Mouse (Mus musculus): Measurements from ENCODE around the gene Enthd1. TPM values are rescaled to one million over a fixed set of nuclear protein-coding genes. Genes with fewer than 3 reads are reported as not detected.

Gene Enthd1
- total RNA-seq, 2 experiments from 2014 or later: not detected

- peak in 1 of 2 experiments; percentile 39 for DNase-seq (ENCODE audit: low spot score in 2 of 2)
These were observed 150.8 kb downstream of the Enthd1 start for GRCm38 (mm10) chr15:80413988-80414721.

DNA sequence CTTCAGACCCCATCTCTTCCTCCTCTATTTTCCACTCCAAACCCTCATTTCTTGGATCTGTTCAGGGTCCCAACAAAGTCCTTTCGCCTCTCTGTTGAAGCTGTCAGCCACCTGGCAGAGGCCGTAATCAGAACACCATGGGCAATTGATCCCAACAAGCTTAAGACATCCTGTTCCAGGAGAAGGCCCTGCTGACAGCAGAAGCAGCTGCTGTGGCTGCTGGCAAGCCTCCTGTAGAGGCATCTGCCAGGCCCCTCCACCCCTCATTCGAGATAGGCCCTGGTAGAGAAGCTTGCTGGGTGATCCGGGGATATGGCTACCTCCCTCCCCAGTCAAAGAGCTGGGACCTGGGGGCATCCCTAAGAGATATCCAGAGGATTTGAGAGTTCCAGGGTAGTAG is 151.9 kb downstream of the Enthd1 start:
- DNase-seq (ENCODE audit: low spot score in 2 of 2): no peak

GRCm38 (mm10) chr15:80410661-80411060 is 154.3 kb downstream of the Enthd1 start:
- DNase-seq (ENCODE audit: low spot score in 2 of 2): no peak

GRCm38 (mm10) chr15:80407873-80408272 is 157.1 kb downstream of the Enthd1 start:
- DNase-seq (ENCODE audit: low spot score in 2 of 2): no peak

Other genes with a start within 250 kb of the Enthd1 start
- under 1 TPM; 0.05 to 0.10 TPM for gene Grap2, start 7.4 kb upstream of the Enthd1 start, total RNA-seq (2021)
- gene Fam83f, start 106.7 kb upstream of the Enthd1 start, total RNA-seq (2021): under 1 TPM in 1 of 2 experiments, not detected in 1; 0.10 TPM
- gene Tnrc6b, start 146.2 kb upstream of the Enthd1 start, total RNA-seq (2021): 100 to 1,000 TPM in 1 of 2 experiments, 10 to 100 TPM in 1; 95.8 to 113 TPM